Mouse (Mus musculus): Measurements from ENCODE around the gene Gm12184. TPM values are rescaled to one million over a fixed set of nuclear protein-coding genes. Genes with fewer than 3 reads are reported as not detected.
"Not testable (repeated sequence)": the region's sequence is repeated elsewhere in the genome, so short reads cannot be mapped to it uniquely, and the experiment has no call there.

The Gm12184 gene
- total RNA-seq (2021) = 1 to 10 TPM in 1 of 2 experiments, under 1 TPM in 1; 0.98 to 1.4 TPM
- long read RNA-seq, partial matches to known transcripts = 0 of 2 reads
- long read RNA-seq, other reads (novel, unspliced or antisense) = 0 of 2 reads

- DNase-seq (ENCODE audit: low spot score in 2 of 2) = not testable (repeated sequence)
Measured at GRCm38 (mm10) chr11:48825979-48826751, at the start of gene Gm12184, which contains the start of gene Trim7. Gene Gm12184, minus strand, starts transcription at chr11:48826655. Gene Trim7, plus strand, starts transcription at chr11:48826140.

DNA sequence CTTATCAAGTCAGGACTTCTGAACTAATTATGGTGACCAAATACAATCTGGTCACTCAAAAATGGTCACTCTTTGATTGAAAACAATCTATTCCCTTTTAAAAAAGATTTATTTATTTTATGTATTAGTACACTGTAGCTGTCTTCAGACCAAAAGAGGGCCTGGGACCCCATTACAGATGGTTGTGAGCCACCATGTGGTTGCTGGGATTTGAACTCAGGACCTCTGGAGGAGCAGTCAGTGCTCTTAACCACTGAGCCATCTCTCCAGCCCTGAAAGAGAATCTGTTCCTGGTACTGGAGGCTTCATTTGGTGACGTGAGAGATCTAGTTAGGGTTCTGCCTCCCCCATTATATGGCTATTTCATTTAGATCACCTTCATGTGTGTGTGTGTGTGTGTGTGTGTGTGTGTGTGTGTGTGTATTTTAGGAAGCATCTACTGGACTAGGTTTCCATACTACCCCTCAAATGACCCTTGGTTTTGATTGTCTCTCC lies 48.9 kb upstream of the Gm12184 start:
- not testable (repeated sequence) for DNase-seq (ENCODE audit: low spot score in 2 of 2)

GRCm38 (mm10) chr11:48874465-48874864 lies 48.0 kb upstream of the Gm12184 start:
- peak; percentile 71 to 72 for DNase-seq (ENCODE audit: low spot score in 2 of 2)

GRCm38 (mm10) chr11:48873591-48874290 lies 47.3 kb upstream of the Gm12184 start:
- no peak for DNase-seq (ENCODE audit: low spot score in 2 of 2)

- DNase-seq (ENCODE audit: low spot score in 2 of 2) = peak in 1 of 2 experiments; percentile 14
Measured at GRCm38 (mm10) chr11:48872695-48873300, 46.3 kb upstream of the Gm12184 start.

DNA sequence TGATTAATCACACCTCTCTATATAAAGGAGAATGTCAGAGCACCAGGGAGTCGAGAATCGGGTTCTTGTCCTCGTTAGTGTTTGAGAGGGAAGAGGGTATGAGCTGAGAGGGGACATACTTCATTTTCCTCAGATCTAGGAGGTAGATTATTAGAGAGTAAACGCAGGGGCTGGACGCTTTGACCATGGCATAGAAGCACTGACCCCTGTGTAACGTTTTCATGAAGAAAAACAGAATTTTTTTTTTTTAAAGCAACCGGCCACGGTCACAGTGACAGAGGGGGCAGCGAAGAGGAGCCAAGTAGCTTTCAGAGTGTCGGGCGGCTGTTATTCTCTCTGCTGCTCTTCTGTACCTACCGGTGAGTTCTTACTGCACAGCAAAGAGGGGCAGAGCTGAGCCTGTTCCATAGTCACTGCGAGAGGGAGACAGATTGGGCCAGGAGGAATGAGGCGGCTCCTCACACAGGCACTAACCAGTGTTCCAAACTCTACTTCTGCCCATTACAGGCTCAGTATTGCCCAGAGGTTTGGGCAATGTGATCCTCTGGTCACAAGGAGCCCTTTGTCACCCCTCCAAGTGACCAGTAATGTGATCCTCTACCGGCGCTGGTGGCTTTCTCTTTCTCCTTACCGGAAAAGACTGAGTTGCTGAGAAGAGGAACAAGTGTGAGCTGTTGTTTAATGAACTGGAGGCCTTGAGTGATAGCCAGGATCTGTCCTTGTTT lies 45.5 kb upstream of the Gm12184 start:
- DNase-seq (ENCODE audit: low spot score in 2 of 2) = peak; percentile 29 to 31

- DNase-seq (ENCODE audit: low spot score in 2 of 2) = peak; percentile 44 to 51
Measured at GRCm38 (mm10) chr11:48871201-48871772, 44.8 kb upstream of the Gm12184 start, which contains the start of gene Irgm1. Gene Irgm1, minus strand, starts transcription at chr11:48871683.

DNA sequence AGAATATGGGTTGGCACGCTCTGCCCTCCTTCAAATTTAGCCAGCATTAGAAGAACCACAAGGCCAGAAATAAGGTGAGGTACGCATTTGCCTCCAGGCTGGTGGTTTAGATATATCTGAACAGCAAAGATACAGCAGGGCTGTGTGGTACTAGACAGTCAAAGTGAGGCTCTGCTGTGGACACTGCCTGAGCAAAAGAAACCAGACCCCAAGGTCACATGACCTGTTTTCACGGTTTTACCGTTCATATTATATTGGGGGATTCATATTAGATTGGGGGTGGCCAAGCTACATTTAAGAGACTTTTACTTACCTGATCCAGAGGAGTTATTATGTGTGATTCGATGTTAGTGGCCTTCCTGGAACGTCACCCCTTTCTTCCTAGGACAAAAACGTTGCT lies 44.3 kb upstream of the Gm12184 start:
- no peak for DNase-seq (ENCODE audit: low spot score in 2 of 2)

DNA sequence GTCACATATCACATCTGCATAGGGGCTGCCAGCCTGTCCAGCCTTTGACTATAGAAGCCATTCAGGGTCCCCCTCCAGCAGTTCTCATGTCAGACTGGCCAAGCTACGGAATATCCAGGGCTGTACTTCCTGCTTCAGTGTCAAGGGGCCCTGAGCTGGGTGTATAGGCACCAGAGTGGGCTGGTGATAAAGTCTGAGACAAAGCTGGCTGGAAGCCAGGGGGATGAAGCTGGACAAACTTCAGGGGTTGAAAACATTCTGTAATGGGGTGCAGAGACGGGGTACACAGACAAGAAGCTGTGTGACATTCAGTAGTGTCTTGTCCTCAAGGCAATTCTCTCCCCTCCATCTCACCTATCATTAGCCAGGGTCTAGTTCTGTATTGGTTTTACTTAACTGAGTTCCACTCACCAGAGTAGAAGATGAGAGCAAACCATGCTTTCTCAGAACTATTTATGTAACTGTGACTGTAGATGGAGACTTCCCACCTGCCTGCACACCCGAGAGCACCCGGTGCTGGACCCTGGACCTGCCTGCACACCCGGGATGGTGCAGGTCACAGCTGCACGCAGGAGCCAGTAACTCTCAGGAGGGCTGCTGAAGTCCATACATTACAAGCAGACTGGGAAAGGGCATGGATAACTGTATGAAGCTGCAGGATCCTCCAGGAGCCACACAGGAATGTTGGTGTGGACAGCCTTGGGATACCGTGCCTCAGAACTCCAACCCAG lies 43.1 kb upstream of the Gm12184 start:
- DNase-seq (ENCODE audit: low spot score in 2 of 2) = peak in 1 of 2 experiments; percentile 13

DNA sequence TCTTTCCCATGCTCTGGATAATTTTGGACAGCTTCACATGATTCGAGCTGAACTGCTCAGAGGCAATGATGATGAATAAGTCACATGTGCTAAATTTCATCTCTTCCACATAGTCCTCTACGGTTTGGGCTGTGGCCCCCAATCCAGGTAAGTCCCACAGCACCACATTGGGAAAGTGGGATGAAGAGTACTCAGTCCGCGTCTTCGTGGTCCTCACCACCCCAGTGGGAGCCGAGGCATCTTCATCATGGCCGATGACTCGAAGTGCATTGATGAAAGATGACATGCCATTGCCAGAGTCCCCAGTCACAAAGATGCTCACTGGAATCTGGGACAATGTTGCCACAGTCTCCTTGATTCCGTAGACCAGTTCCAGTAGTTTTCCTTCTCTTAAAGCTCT lies 40.0 kb upstream of the Gm12184 start:
- DNase-seq (ENCODE audit: low spot score in 2 of 2) = no peak

- no peak for DNase-seq (ENCODE audit: low spot score in 2 of 2)
Measured at GRCm38 (mm10) chr11:48863808-48864207, 37.4 kb upstream of the Gm12184 start.

GRCm38 (mm10) chr11:48862784-48863319 lies 36.4 kb upstream of the Gm12184 start:
- DNase-seq (ENCODE audit: low spot score in 2 of 2) = no peak

GRCm38 (mm10) chr11:48859014-48859413 lies 32.6 kb upstream of the Gm12184 start:
- peak; percentile 52 to 66 for DNase-seq (ENCODE audit: low spot score in 2 of 2)

- peak; percentile 90 to 93 for DNase-seq (ENCODE audit: low spot score in 2 of 2)
Measured at GRCm38 (mm10) chr11:48853474-48854180, 27.2 kb upstream of the Gm12184 start.

DNA sequence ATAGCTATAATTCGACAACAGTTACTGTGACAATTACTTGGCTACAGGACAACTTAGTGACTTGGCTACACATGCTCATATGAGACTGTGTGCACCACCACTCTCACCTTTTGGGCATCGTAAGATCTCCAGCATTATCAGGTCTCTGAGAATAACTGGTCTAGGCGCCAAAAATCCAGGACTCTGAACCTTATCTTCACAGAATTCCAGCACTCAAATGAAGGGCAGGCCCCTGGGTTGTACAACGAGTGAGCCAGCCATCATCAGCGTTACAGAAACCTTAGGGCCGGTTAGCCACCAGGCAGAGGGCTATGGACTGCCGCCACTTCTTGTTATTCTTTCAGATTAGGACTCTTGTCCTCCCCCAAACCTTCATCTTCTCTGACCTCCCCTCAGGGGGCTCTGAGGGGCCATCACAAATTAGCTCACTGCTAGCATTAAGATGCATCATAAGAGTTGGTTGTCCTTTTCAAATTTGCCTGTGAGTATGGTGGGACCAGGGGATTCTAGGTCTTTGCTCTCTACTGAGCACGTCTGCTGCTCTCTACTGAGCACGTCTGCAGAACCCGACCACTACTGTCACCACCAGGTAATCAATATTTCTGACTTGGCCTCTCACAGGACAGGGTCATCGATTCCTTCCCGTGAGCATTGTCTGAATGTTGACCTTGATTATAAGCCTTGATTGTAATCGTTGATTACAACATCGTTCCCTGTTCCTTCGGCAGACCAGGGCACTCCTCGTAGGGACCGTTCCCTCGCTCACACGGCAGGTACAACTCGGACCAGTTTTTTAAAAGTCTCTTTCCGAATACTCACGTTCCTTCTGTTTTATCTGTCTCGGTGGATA lies 26.4 kb upstream of the Gm12184 start:
- DNase-seq (ENCODE audit: low spot score in 2 of 2) = no peak

- DNase-seq (ENCODE audit: low spot score in 2 of 2) = no peak
Measured at GRCm38 (mm10) chr11:48852190-48852589, 25.7 kb upstream of the Gm12184 start.

- DNase-seq (ENCODE audit: low spot score in 2 of 2) = no peak
Measured at GRCm38 (mm10) chr11:48851270-48851995, 25.0 kb upstream of the Gm12184 start.

Data from layer of hippocampus, postnatal 10 days (tissue).